Mouse (Mus musculus): ENCODE data around the gene Trim7.
"Not testable (repeated sequence)": the region's sequence is repeated elsewhere in the genome, so short reads cannot be mapped to it uniquely, and the experiment has no call there.

Gene Trim7

DNA sequence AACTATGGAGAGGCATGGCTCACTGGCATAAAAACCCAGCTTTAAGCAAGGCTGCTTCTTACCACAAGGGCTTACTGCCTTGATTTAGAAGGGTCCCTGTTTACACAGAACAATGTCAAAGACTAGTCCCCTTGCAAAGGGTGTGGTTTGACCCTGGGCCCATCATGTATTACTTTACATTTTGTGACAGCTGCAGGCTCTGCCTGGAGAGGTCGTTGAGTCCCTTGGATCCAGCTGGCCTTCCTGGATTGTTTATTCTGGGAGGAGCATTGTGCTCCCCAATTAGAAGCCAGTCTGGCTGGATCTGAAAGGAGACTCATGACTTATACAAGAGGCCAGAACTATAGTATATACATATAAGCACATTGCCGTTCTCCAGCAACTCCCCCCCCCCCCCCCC lies 24.3 kb downstream of the Trim7 start:
- no peak for DNase-seq (ENCODE audit: low spot score in 2 of 2)

DNA sequence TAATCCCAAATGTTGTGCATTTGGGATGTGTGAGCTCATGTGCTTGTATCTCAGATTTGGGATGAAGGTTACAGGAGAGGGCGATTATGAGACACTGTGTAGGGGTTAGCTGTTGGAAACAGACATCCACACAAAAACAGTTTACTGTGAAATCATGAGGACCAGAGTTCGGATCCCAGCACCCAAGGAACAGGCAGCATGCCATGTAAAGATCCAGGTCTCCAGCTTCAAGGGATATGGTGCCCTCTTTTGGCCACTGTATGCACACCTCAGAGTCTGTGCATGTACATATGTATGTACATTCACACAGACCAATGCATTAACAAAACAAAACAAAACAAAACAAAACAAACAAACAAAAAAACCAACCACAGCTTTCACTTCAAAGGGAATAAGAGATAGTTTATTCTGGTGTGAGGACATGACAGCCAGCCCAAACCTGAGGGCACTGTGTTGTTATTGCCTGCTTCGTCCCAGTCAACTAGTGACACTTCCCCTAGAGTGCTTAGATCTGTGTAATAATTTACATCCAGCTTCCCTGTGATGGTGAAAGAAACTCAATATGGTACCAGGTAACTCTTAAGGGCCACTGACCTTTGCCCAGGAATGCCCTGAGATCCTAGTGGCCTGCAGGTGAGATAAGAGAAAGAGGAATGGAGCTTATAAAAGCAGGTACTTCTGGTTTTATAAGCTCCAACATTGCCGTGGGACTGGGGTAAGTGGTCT lies 25.5 kb downstream of the Trim7 start:
- no peak for DNase-seq (ENCODE audit: low spot score in 2 of 2)

DNA sequence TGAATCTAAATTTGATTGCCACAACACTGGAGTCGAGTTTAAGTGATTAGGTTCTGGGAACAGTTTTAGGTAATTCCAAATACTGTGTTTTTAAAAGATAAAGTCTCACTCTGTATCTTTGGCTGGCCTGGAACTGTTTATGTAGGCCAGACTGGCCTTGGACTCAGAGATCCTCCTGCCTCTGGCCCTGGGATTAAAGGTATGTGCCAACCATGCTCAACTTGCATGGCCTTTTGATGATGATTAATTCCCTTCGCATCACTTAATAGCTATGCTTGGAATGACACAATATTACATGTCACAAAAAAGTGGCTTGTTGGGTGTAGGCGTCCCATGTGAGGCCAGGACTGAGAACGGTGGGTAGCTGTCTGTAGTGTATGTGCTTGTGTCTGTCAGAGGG lies 26.2 kb downstream of the Trim7 start:
- no peak for DNase-seq (ENCODE audit: low spot score in 2 of 2)

DNA sequence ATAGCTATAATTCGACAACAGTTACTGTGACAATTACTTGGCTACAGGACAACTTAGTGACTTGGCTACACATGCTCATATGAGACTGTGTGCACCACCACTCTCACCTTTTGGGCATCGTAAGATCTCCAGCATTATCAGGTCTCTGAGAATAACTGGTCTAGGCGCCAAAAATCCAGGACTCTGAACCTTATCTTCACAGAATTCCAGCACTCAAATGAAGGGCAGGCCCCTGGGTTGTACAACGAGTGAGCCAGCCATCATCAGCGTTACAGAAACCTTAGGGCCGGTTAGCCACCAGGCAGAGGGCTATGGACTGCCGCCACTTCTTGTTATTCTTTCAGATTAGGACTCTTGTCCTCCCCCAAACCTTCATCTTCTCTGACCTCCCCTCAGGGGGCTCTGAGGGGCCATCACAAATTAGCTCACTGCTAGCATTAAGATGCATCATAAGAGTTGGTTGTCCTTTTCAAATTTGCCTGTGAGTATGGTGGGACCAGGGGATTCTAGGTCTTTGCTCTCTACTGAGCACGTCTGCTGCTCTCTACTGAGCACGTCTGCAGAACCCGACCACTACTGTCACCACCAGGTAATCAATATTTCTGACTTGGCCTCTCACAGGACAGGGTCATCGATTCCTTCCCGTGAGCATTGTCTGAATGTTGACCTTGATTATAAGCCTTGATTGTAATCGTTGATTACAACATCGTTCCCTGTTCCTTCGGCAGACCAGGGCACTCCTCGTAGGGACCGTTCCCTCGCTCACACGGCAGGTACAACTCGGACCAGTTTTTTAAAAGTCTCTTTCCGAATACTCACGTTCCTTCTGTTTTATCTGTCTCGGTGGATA lies 26.9 kb downstream of the Trim7 start:
- no peak for DNase-seq (ENCODE audit: low spot score in 2 of 2)

DNA sequence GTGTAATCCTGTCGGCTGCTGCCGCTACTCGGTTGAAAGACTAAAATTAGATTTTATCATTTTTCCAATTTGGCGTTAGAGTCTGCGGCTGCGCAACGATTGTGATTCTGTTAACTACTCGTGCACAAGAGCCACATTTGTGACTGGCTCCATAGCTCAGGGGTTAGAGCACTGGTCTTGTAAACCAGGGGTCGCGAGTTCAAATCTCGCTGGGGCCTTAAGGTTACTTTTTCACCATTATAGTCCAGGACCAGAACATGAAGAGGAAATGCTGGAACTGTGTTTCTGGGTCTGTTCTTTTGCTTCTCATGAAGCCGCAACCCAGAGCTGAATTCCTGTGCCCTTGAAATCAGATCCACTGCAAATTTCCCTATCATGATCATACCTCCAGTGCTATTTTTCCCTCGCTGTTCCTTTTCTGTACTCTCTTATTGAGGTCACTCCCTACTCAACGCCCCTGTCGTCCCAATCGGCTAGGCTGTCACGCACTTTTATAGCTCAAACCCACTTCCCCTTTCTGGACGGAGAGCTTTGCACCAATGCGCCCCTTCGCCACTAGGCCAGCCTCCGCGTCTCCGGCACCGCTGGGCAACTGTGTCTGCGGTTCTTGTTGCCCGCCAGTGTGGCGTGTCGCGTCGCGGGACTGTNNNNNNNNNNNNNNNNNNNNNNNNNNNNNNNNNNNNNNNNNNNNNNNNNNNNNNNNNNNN lies 27.7 kb downstream of the Trim7 start:
- DNase-seq (ENCODE audit: low spot score in 2 of 2): peak; percentile 90

DNA sequence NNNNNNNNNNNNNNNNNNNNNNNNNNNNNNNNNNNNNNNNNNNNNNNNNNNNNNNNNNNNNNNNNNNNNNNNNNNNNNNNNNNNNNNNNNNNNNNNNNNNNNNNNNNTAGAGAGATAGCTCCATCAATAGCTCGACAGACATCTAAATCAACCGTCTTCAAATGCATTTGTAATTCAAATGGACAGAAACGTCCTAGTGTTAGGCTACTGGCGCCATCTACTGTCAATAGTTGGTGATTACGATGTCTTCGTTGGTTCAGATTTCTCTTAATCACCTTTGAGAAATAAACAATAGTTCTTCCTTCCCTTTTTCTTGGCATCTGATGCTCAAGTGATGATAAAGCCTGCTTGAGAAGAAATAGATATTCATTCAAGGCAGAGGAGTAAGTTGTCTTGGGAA lies 33.1 kb downstream of the Trim7 start:
- DNase-seq (ENCODE audit: low spot score in 2 of 2): peak in 1 of 2 experiments; percentile 70

DNA sequence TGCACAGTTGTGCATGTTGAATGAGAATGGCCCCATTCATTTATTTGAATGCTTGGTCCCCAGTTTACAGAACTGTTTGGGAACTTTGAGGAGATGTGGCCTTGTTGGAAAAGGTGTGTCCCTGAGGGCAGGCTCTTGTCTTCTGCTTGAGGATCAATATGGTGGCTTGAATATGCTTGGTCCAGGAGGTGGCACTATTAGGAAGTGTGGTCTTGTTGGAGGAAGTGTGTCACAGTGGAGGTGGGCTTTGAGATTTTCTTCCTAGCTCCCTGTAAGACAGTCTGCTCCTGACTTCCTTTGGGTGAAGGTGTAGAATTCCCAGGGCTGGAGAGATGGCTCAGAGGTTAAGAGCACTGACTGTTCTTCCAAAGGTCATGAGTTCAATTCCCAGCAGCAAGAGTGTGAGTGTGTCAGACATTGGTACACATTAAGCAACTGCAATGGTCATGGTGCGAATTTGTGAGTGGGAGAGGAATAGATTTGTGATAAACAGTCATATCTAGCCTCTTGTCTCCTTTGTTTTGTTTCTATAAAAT lies 36.9 kb downstream of the Trim7 start:
- DNase-seq (ENCODE audit: low spot score in 2 of 2): no peak

DNA sequence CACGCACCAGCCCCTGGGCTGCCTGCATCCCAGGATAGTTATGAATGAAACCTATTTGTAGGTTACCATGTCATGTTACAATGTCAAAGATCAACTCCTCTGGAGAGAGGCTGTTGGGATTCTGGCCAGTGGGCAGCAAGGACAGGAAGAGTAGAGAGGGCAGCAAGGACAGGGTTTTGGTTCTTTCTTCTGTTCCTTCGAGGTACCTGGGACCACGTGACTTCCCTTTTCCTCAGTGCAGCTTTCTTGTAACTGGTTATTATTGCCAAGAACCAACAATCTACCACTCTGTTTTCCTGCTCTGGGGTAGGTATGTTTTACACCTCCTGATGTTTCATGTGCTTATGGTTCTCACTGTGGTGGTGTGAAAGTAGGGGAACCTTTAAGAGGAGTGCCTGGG lies 37.9 kb downstream of the Trim7 start:
- DNase-seq (ENCODE audit: low spot score in 2 of 2): no peak

DNA sequence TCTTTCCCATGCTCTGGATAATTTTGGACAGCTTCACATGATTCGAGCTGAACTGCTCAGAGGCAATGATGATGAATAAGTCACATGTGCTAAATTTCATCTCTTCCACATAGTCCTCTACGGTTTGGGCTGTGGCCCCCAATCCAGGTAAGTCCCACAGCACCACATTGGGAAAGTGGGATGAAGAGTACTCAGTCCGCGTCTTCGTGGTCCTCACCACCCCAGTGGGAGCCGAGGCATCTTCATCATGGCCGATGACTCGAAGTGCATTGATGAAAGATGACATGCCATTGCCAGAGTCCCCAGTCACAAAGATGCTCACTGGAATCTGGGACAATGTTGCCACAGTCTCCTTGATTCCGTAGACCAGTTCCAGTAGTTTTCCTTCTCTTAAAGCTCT lies 40.5 kb downstream of the Trim7 start:
- DNase-seq (ENCODE audit: low spot score in 2 of 2): no peak

DNA sequence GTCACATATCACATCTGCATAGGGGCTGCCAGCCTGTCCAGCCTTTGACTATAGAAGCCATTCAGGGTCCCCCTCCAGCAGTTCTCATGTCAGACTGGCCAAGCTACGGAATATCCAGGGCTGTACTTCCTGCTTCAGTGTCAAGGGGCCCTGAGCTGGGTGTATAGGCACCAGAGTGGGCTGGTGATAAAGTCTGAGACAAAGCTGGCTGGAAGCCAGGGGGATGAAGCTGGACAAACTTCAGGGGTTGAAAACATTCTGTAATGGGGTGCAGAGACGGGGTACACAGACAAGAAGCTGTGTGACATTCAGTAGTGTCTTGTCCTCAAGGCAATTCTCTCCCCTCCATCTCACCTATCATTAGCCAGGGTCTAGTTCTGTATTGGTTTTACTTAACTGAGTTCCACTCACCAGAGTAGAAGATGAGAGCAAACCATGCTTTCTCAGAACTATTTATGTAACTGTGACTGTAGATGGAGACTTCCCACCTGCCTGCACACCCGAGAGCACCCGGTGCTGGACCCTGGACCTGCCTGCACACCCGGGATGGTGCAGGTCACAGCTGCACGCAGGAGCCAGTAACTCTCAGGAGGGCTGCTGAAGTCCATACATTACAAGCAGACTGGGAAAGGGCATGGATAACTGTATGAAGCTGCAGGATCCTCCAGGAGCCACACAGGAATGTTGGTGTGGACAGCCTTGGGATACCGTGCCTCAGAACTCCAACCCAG lies 43.6 kb downstream of the Trim7 start:
- DNase-seq (ENCODE audit: low spot score in 2 of 2): peak; percentile 16 to 18

DNA sequence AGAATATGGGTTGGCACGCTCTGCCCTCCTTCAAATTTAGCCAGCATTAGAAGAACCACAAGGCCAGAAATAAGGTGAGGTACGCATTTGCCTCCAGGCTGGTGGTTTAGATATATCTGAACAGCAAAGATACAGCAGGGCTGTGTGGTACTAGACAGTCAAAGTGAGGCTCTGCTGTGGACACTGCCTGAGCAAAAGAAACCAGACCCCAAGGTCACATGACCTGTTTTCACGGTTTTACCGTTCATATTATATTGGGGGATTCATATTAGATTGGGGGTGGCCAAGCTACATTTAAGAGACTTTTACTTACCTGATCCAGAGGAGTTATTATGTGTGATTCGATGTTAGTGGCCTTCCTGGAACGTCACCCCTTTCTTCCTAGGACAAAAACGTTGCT lies 44.8 kb downstream of the Trim7 start:
- DNase-seq (ENCODE audit: low spot score in 2 of 2): no peak

DNA sequence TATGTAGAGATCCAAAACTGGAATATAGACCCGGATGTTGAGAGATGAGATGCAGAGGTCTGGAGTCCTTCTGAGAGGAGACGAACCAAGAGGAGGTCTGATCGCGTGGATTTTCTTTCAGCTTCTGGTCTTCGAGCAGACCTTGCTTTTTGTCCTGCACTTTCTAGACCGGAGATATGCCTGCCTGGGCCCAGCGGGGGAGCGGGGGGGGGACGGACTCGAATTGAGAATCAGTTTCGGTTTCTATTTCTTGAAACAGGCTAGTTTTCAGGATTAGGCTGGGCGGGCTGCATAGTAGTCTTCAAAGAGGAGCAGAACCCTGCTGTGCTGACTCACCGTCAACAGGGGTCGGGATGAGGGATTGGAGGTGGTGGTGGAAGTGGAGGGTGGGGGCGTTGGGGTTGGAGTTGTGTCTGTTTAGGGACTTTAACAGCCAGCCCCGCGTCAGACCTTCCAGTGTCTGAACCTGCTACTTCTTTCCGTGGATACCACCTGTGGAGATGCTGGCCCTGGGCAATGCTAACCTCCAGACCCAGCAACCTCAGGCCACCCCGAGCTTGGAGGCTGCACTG lies 45.3 kb downstream of the Trim7 start, which contains the start of gene Irgm1:
TSS of gene Irgm1 (minus strand) at position 483 of the 572 bp plus-strand sequence.
- DNase-seq (ENCODE audit: low spot score in 2 of 2): peak; percentile 71 to 76

DNA sequence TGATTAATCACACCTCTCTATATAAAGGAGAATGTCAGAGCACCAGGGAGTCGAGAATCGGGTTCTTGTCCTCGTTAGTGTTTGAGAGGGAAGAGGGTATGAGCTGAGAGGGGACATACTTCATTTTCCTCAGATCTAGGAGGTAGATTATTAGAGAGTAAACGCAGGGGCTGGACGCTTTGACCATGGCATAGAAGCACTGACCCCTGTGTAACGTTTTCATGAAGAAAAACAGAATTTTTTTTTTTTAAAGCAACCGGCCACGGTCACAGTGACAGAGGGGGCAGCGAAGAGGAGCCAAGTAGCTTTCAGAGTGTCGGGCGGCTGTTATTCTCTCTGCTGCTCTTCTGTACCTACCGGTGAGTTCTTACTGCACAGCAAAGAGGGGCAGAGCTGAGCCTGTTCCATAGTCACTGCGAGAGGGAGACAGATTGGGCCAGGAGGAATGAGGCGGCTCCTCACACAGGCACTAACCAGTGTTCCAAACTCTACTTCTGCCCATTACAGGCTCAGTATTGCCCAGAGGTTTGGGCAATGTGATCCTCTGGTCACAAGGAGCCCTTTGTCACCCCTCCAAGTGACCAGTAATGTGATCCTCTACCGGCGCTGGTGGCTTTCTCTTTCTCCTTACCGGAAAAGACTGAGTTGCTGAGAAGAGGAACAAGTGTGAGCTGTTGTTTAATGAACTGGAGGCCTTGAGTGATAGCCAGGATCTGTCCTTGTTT lies 46.0 kb downstream of the Trim7 start:
- DNase-seq (ENCODE audit: low spot score in 2 of 2): peak; percentile 30 to 41

DNA sequence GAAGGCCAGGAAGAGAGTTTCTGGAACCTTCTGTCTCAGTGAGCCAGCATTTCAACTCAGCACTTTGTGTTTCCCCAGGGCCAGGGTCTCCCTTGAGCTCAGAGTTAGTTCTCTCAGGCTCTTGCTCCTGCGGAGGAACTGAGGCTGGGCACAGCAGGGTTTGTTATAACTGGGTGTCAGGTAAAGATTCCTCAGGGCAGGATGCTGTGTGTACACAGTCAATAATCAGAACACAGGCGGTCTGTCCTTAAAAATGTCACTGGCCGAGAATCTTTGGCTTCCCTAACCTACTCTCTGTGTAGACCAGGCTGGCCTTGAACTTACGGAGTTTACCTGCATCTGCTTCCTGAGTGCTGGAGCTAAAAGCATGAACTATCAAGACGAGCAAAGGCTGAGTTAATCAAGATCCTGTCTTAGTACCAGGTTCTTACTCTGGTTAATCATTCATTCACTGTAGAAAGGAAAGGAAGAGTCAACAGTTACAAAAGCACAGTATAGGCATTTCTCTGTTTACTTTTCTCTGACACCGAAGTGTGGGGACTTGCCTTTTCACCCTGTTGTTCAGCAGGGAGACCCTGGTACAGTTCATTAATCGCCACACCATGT lies 46.9 kb downstream of the Trim7 start:
- DNase-seq (ENCODE audit: low spot score in 2 of 2): no peak

DNA sequence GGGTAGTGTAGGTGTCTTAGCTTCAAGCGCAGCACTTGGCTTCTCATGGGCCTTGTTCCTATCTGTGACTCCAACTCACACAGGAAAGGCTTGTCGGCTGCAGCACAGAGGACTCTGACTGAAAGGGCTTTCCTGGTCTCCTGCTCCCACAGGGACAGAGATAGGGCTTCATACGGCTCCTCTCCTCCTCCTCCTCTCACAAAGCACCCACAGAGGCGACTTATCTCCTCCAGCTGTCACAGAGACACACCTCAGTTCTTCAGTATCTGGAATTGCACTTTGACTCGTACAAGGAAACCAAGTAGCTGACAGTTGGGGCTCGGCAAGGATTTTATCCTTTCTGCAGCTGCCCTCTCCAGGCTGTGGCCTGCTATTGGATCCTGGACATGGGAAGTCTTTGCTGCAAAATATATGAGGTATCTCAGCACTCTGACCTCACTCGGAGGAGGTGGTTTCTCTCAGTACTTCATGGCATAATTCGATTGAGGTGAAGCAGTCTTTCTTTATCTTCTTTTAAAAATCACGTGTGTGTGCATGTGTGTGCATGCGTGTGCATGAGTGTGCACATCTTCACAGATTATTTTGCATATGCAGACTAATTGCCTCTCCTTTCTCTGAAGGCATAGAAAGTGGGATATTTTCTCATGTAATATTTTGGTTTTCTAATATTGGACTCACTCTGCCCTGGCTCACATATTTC lies 47.8 kb downstream of the Trim7 start:
- DNase-seq (ENCODE audit: low spot score in 2 of 2): no peak

DNA sequence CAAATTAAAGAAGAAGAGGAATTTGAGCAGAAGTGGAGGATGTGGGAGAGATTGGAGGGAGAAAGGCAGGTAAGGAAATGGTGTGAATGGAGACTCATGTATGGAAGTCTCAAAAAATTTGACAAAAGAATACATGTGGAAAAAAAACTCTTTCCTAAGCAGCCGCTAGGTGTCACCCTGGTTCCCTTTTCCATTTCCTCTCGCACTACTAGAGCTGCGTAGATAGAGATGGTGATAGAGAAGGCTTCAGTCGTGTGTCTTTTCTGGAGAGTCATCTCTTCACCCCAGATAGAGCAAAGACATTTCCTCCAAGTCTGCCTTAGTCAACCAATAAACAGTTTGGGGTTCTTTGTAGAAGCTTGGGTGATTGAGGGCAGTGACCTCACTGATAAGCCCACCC lies 48.5 kb downstream of the Trim7 start:
- DNase-seq (ENCODE audit: low spot score in 2 of 2): peak; percentile 60 to 73

DNA sequence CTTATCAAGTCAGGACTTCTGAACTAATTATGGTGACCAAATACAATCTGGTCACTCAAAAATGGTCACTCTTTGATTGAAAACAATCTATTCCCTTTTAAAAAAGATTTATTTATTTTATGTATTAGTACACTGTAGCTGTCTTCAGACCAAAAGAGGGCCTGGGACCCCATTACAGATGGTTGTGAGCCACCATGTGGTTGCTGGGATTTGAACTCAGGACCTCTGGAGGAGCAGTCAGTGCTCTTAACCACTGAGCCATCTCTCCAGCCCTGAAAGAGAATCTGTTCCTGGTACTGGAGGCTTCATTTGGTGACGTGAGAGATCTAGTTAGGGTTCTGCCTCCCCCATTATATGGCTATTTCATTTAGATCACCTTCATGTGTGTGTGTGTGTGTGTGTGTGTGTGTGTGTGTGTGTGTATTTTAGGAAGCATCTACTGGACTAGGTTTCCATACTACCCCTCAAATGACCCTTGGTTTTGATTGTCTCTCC lies 49.5 kb downstream of the Trim7 start:
- DNase-seq (ENCODE audit: low spot score in 2 of 2): not testable (repeated sequence)

DNA sequence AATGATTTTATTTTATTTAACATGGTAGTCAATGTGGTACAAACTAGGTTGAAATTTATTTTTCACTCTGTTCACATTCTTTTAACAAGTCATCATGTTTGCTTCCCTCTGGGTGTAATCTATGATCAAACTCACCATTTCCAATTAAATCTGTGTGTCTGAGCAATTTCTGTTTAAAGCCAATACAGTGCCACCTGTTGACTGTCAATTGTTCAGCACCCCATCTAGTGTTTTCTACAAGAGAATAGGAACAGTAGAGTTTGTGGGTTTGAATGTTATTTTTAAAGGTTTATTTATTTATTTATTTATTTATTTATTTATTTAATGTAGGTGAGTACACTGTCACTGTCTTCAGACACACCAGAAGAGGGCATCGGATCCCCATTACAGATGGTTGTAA lies 50.7 kb downstream of the Trim7 start:
- no peak for DNase-seq (ENCODE audit: low spot score in 2 of 2)

DNA sequence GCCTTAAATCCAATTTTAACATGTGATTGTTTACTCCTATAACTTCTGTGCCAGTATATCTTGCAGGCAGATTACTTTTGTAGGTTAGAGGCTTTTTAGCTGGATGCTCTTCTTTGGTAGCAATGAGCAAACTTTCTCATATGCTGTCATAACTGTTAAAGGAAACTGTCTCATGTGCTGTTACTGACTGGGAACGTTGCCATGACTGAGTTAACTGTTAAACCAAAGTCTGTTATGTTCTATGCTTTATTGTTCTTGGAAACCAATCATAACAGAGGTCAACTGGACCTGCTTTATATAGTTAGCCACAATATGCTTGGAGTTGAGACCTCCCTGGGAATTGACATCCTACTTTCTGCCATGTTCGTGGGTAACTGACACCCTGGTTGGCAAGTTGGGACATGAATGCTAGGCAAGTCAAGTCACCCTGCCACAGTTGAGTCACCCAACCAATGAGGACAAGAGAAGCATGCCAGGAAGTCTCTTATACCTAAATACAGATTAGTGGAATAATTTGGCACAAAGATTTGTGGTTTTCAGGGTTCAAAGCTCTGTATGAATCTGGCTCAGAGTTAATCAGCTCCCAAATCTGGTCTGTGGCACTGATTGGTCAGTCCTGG lies 73.0 kb downstream of the Trim7 start:
- no peak for DNase-seq (ENCODE audit: low spot score in 2 of 2)

All from natural killer cell, adult 2 months (primary cell).